Mouse (Mus musculus) liver, embryonic 14.5 days (tissue): ENCODE results near the gene Arntl2. TPM values are rescaled to one million over a fixed set of nuclear protein-coding genes. Genes with fewer than 3 reads are reported as not detected.
A peak's percentile ranks its signal among the peaks of the same experiment; 100 is the strongest.

ENCODE experiments used
- ATAC-seq: fragments of 200-750 bp; cut with Nextera tagmentation; 2 replicates; pipeline ENCODE4 v1.8.0; 2017; ENCODE audit warnings: moderate number of reproducible peaks, mild to moderate bottlenecking, moderate library complexity; ENCODE audit not compliant: insufficient read depth
- DNase-seq, 3 experiments: peaks; one replicate each; pipeline ENCODE4 v3.0.0-alpha.2; 2012 to 2013; ENCODE audit warnings: low read depth in 3 of 3, low spot score in 3 of 3
- H3K27ac ChIP-seq: fragments of 300-500 bp; sonication (generic); 2 replicates; pipeline ENCODE4 v1.5.1; 2014; ENCODE audit warnings: moderate library complexity, mild to moderate bottlenecking, control low read depth, inconsistent platforms
- H3K27me3 ChIP-seq: fragments of 300-500 bp; sonication (generic); 2 replicates; pipeline ENCODE4 v1.6.1; 2014; ENCODE audit warnings: mild to moderate bottlenecking, low read length, moderate library complexity; ENCODE audit not compliant: control insufficient read depth, insufficient read depth
- H3K36me3 ChIP-seq: fragments of 300-500 bp; sonication (generic); replicated peaks from 2 replicates; pipeline ENCODE4 v1.6.1; 2014; ENCODE audit warnings: low read depth; ENCODE audit not compliant: control insufficient read depth, insufficient read depth
- H3K4me1 ChIP-seq, 2 experiments: fragments of 200-500 bp in 1 of 2; fragments of 300-500 bp in 1 of 2; sonication (generic) in 1 of 2; replicated peaks; 2 replicates each; pipeline ENCODE4 v1.6.1; 2012 to 2014; ENCODE audit warnings: antibody characterized with exemption in 1 of 2, inconsistent platforms in 1 of 2, low read length in 1 of 2; ENCODE audit not compliant: control insufficient read depth in 2 of 2, insufficient read depth in 2 of 2
- H3K4me2 ChIP-seq: fragments of 300-500 bp; sonication (generic); 2 replicates; pipeline ENCODE4 v1.6.1; 2014; ENCODE audit warnings: low read depth, mild to moderate bottlenecking, control low read depth, moderate library complexity
- H3K4me3 ChIP-seq, 2 experiments: fragments of 200-500 bp in 1 of 2; fragments of 300-500 bp in 1 of 2; sonication (generic) in 1 of 2; 2 replicates each; pipeline ENCODE4 v1.5.1; 2012 to 2014; ENCODE audit warnings: low read depth in 2 of 2, low read length in 2 of 2, mild to moderate bottlenecking in 2 of 2, control low read depth in 1 of 2, inconsistent platforms in 1 of 2, moderate library complexity in 1 of 2; ENCODE audit not compliant: insufficient read depth in 1 of 2
- H3K9ac ChIP-seq: fragments of 300-500 bp; sonication (generic); replicated peaks from 2 replicates; pipeline ENCODE4 v1.6.1; 2014; ENCODE audit warnings: mild to moderate bottlenecking, control low read depth, moderate library complexity
- H3K9me3 ChIP-seq: fragments of 300-500 bp; sonication (generic); 2 replicates; pipeline ENCODE4 v1.6.1; 2016; ENCODE audit warnings: low read length, mixed read lengths; ENCODE audit not compliant: control insufficient read depth
- CTCF ChIP-seq: IDR thresholded peaks from 2 replicates; pipeline ENCODE4 v1.5.1; 2016; ENCODE audit warnings: antibody characterized with exemption, low read depth, control low read depth
- EP300 ChIP-seq: IDR thresholded peaks from 2 replicates; pipeline ENCODE4 v1.6.1; 2016; ENCODE audit warnings: antibody characterized with exemption, low read depth
- WGBS: fragments of 180-500 bp; shearing (Covaris S2); extraction: QIAGEN DNeasy Blood & Tissue Kit; methylation state at CpG from one replicate; pipeline ENCODE4 v1.1.7; 2014; ENCODE audit not compliant: insufficient replicate concordance; 5-methylcytosine and 5-hydroxymethylcytosine counted together
- polyA plus RNA-seq, 2 experiments: library from polyadenylated mRNA; depleted of rRNA in 1 of 2; stranded (reverse) in 1 of 2; unstranded in 1 of 2; fragments of >200 nt; fragmentation: Nextera tagmentation in 1 of 2; extraction: Ambion mirVana in 1 of 2; gene quantifications; 2 replicates each; pipeline versions ENCODE4 v1.2.1 to v1.2.3; 2012 to 2014

Arntl2 gene
- polyA plus RNA-seq, 2 experiments = 0.08 to 0.49 TPM

- Histone ChIP-seq H3K36me3 (no peaks in the 10 kb centered on the region), H3K9me3 (no peaks in the 10 kb centered on the region), H3K27ac (no peak overlapping the region), H3K4me1 (0 out of 4 replicates have a peak, but pooled peaks cover 0 to 5% of the 10 kb centered on the region in 2 experiments), H3K9ac (no peak overlapping the region), H3K4me3 (no peak overlapping the region), H3K27me3 (0 out of 2 replicates have a peak, but pooled peaks cover 10% of the 10 kb centered on the region), H3K4me2 (no peak overlapping the region)
- no peak for ATAC-seq
- 54% methylated on average over 5 of the region's 5 CpGs for WGBS
- DNase-seq = no peak
- TF ChIP-seq CTCF (no peak), EP300 (no peak)
These were observed 1.6 kb downstream of the Arntl2 start for GRCm38 (mm10) chr6:146797446-146797845.

DNA sequence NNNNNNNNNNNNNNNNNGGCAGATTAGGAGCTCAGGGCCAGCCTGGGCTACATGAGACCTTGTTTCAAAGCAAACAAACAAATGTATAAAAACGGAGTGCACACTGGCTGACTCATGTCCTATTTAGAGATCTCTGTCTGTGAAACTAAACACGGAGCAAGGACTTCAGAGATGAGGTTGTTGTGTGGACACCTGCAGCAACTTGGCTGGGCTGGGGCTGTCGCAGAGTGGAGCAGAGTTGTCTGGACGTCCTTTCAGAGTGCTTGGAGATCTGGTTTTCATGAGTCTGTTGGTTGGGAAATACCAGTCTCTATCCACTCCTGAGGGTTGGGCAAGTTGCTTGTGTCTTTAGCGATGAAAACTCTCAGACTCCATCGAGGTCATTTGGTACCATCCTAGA, 14.1 kb downstream of the Arntl2 start:
- no peak for ATAC-seq
- H3K36me3 ChIP-seq = no peaks in the 10 kb centered on the region
- peaks cover 0 to 5% of the 10 kb centered on the region in 2 experiments; a peak in 2 of 4 replicates for H3K4me1 ChIP-seq
- 60% methylated on average over 6 of the region's 6 CpGs for WGBS
- H3K9ac ChIP-seq = no peak overlapping the region
- no peak overlapping the region for H3K4me2 ChIP-seq
- no peak overlapping the region for H3K27ac ChIP-seq
- TF ChIP-seq CTCF (no peak), EP300 (no peak)
- no peaks in the 10 kb centered on the region for H3K9me3 ChIP-seq
- H3K4me3 ChIP-seq = no peak overlapping the region
- no peak for DNase-seq
- no peaks in the 10 kb centered on the region for H3K27me3 ChIP-seq

DNA sequence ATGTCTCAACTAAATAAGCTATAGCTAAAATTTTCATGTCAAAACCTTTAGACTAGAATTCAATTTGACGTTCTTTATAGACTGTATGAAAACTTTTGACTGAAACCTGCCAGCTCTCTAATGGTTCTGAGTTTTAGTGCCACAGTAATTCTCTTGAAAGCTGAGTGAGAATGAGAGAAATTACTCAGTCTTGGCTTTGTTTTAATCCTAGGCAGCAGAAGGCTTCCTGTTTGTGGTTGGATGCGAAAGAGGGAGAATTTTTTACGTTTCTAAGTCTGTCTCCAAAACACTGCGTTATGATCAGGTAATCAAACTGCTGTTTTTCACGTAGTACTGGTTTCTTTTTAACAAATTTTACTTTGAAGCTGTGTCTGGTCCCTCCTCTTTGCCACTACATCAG, 17.2 kb downstream of the Arntl2 start:
- DNase-seq = no peak
- no peaks in the 10 kb centered on the region for H3K27me3 ChIP-seq
- TF ChIP-seq EP300 (no peak), CTCF (no peak)
- H3K9ac ChIP-seq = no peak overlapping the region
- no peaks in the 10 kb centered on the region for H3K9me3 ChIP-seq
- H3K4me1 ChIP-seq = no peaks in the 10 kb centered on the region
- H3K4me3 ChIP-seq = no peak overlapping the region
- 47% methylated on average over 5 of the region's 5 CpGs for WGBS
- no peak overlapping the region for H3K4me2 ChIP-seq
- H3K36me3 ChIP-seq = no peaks in the 10 kb centered on the region
- ATAC-seq = no peak
- no peak overlapping the region for H3K27ac ChIP-seq

- no peak for TF ChIP-seq EP300
- no peak for TF ChIP-seq CTCF
- WGBS = 74% methylated on average over 29 of the region's 29 CpGs
- ATAC-seq = no peak
- peaks cover 0 to 3% of the 10 kb centered on the region in 2 experiments; a peak in 1 of 4 replicates for H3K4me1 ChIP-seq
- H3K4me2 ChIP-seq = no peak overlapping the region
- H3K9ac ChIP-seq = no peak overlapping the region
- no peak for DNase-seq
- no peak overlapping the region for H3K27ac ChIP-seq
- H3K9me3 ChIP-seq = no peaks in the 10 kb centered on the region
- H3K36me3 ChIP-seq = no peaks in the 10 kb centered on the region
- H3K27me3 ChIP-seq = no peaks in the 10 kb centered on the region
- no peak overlapping the region for H3K4me3 ChIP-seq
These were observed 24.5 kb downstream of the Arntl2 start for GRCm38 (mm10) chr6:146820177-146820965.

- peaks cover 0 to 3% of the 10 kb centered on the region in 2 experiments; a peak in 1 of 4 replicates for H3K4me1 ChIP-seq
- no peak overlapping the region for H3K27ac ChIP-seq
- H3K9me3 ChIP-seq = no peaks in the 10 kb centered on the region
- DNase-seq (peak in 1 of 3 experiments; percentile 7), ATAC-seq (no peak)
- no peaks in the 10 kb centered on the region for H3K27me3 ChIP-seq
- 67% methylated on average over 13 of the region's 13 CpGs for WGBS
- no peak for TF ChIP-seq EP300
- no peak overlapping the region for H3K4me3 ChIP-seq
- no peak overlapping the region for H3K9ac ChIP-seq
- no peaks in the 10 kb centered on the region for H3K36me3 ChIP-seq
- no peak overlapping the region for H3K4me2 ChIP-seq
These were observed 26.1 kb downstream of the Arntl2 start for GRCm38 (mm10) chr6:146821958-146822357.
